Mouse (Mus musculus): ENCODE measurements at regions not wholly inside any gene's neighbourhood (a gene's known extent, or its start where the extent isn't known, plus 50 kb on each side); places are given as distances from the start of the nearest gene placed in this dataset.

DNA sequence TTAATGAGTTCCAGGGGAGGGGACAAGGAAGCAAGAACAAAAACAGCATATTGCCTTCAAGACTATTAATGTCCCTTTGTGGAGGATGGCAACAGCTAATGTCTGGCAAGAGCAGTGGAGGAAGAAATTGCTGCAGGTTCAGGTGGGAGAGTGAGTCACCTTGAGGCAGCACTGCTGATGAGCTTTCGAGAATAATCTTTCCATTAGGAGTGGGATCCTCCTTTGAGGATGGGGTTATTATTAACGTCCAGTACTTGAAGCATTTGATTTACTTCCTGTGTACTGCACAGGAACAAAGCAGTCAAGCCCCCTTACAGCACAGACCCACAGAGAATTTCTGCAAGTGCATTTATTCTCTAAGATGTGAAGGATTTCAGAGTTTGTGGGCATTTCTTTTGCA lies 671.2 kb upstream of the Stxbp6 start:
- H3K79me2 ChIP-seq (ENCODE audit: control insufficient read depth, insufficient read depth), result no peaks in the 10 kb centered on the region
- no peak overlapping the region for H3K4me3 ChIP-seq
- H3K27me3 ChIP-seq (ENCODE audit: control insufficient read depth, insufficient read depth, insufficient read length), result no peaks in the 10 kb centered on the region
- no peak overlapping the region for H3ac ChIP-seq (ENCODE audit: control insufficient read depth, insufficient read length)
- no peaks in the 10 kb centered on the region for H3K36me3 ChIP-seq (ENCODE audit: control insufficient read depth, insufficient read depth)
- no peak overlapping the region for H3K4me2 ChIP-seq (ENCODE audit: low read depth)
- TF ChIP-seq USF1 (IDR thresholded peaks at IDR 0.05; ENCODE audit: low read depth) (no peak), POLR2AphosphoS2 (IDR thresholded peaks at IDR 0.05; ENCODE audit: insufficient read length, low read depth) (no peak), E2F4 (IDR thresholded peaks at IDR 0.05; ENCODE audit: insufficient read depth) (no peak), POLR2A (IDR thresholded peaks at IDR 0.05; ENCODE audit: insufficient read length, low read depth) (no peak), REST (IDR thresholded peaks at IDR 0.05; ENCODE audit: insufficient read depth, insufficient read length) (no peak), TCF3 (IDR thresholded peaks at IDR 0.05; ENCODE audit: insufficient read length, low read depth) (no peak), MAX (IDR thresholded peaks at IDR 0.05; ENCODE audit: low read depth) (no peak), CEBPB (IDR thresholded peaks at IDR 0.05; ENCODE audit: insufficient read depth, poor library complexity, severe bottlenecking) (no peak), MYOD1 (IDR thresholded peaks at IDR 0.05; ENCODE audit: control insufficient read depth in 1 of 3, insufficient read length in 2 of 3, low read depth in 2 of 3) (no peak), TCF12 (IDR thresholded peaks at IDR 0.05; ENCODE audit: insufficient read depth, poor library complexity, severe bottlenecking) (no peak), SRF (IDR thresholded peaks at IDR 0.05; ENCODE audit: control insufficient read depth, insufficient read length, low read depth) (no peak), MYOG (IDR thresholded peaks at IDR 0.05; ENCODE audit: control insufficient read depth in 1 of 3, insufficient read depth in 1 of 3, insufficient read length in 2 of 3, low read depth in 2 of 3) (no peak)

DNA sequence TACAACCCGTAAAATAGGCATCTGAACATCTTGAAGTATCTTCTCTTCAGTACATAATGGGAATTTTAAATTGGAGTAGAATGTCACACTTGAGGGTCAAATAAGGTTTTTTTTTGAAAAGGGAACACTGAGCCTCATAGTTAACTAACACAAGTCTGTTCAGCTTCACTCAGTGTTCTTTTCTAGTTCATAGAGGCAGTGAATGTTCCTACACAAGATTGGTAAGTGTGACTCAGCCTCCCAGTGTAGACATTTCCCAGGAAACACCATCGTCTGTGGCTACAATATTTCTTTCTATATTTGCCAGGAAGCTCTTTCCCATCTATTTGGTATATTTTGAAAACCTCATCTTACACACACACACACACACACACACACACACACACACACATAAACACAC lies 670.1 kb upstream of the Stxbp6 start:
- no peak overlapping the region for H3K4me2 ChIP-seq (ENCODE audit: low read depth)
- H3K36me3 ChIP-seq (ENCODE audit: control insufficient read depth, insufficient read depth), result no peaks in the 10 kb centered on the region
- no peak for TF ChIP-seq USF1 (IDR thresholded peaks at IDR 0.05; ENCODE audit: low read depth)
- TF ChIP-seq POLR2A (IDR thresholded peaks at IDR 0.05; ENCODE audit: insufficient read length, low read depth), result no peak
- TF ChIP-seq MAX (IDR thresholded peaks at IDR 0.05; ENCODE audit: low read depth), result no peak
- TF ChIP-seq TCF12 (IDR thresholded peaks at IDR 0.05; ENCODE audit: insufficient read depth, poor library complexity, severe bottlenecking), result no peak
- TF ChIP-seq MYOD1 (IDR thresholded peaks at IDR 0.05; ENCODE audit: control insufficient read depth in 1 of 3, insufficient read length in 2 of 3, low read depth in 2 of 3), result no peak
- no peak for TF ChIP-seq TCF3 (IDR thresholded peaks at IDR 0.05; ENCODE audit: insufficient read length, low read depth)
- no peak for TF ChIP-seq SRF (IDR thresholded peaks at IDR 0.05; ENCODE audit: control insufficient read depth, insufficient read length, low read depth)
- TF ChIP-seq MYOG (IDR thresholded peaks at IDR 0.05; ENCODE audit: control insufficient read depth in 1 of 3, insufficient read depth in 1 of 3, insufficient read length in 2 of 3, low read depth in 2 of 3), result no peak
- no peak for TF ChIP-seq POLR2AphosphoS2 (IDR thresholded peaks at IDR 0.05; ENCODE audit: insufficient read length, low read depth)
- TF ChIP-seq E2F4 (IDR thresholded peaks at IDR 0.05; ENCODE audit: insufficient read depth), result no peak
- no peak for TF ChIP-seq CEBPB (IDR thresholded peaks at IDR 0.05; ENCODE audit: insufficient read depth, poor library complexity, severe bottlenecking)
- no peak for TF ChIP-seq REST (IDR thresholded peaks at IDR 0.05; ENCODE audit: insufficient read depth, insufficient read length)
- H3ac ChIP-seq (ENCODE audit: control insufficient read depth, insufficient read length), result no peak overlapping the region
- no peaks in the 10 kb centered on the region for H3K27me3 ChIP-seq (ENCODE audit: control insufficient read depth, insufficient read depth, insufficient read length)
- no peak overlapping the region for H3K4me3 ChIP-seq
- no peaks in the 10 kb centered on the region for H3K79me2 ChIP-seq (ENCODE audit: control insufficient read depth, insufficient read depth)

DNA sequence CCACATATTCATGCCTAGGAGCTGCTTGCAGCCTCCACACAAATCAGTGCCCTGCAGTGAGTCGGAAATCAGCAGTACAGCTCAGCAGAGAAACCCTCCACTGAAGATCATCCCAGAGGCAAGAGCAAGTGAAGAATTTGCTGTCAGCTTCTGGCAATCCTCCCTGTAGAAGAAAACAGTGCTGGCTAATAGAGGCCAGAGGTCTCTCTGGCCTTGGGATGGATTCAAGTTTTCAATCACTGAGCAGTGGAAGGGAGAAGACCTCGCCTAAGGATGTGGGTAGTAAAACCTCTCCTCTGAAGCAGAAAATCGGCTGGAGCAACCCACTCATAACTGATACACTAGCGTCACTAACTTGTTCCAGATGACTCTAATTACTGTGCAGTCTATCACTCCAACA lies 659.2 kb upstream of the Stxbp6 start:
- H3ac ChIP-seq (ENCODE audit: control insufficient read depth, insufficient read length), result no peak overlapping the region
- no peaks in the 10 kb centered on the region for H3K36me3 ChIP-seq (ENCODE audit: control insufficient read depth, insufficient read depth)
- TF ChIP-seq MYOG (IDR thresholded peaks at IDR 0.05; ENCODE audit: control insufficient read depth in 1 of 3, insufficient read depth in 1 of 3, insufficient read length in 2 of 3, low read depth in 2 of 3), result no peak
- TF ChIP-seq TCF12 (IDR thresholded peaks at IDR 0.05; ENCODE audit: insufficient read depth, poor library complexity, severe bottlenecking), result no peak
- no peak for TF ChIP-seq USF1 (IDR thresholded peaks at IDR 0.05; ENCODE audit: low read depth)
- H3K4me3 ChIP-seq, result no peak overlapping the region
- no peak overlapping the region for H3K4me2 ChIP-seq (ENCODE audit: low read depth)
- H3K79me2 ChIP-seq (ENCODE audit: control insufficient read depth, insufficient read depth), result no peaks in the 10 kb centered on the region
- H3K27me3 ChIP-seq (ENCODE audit: control insufficient read depth, insufficient read depth, insufficient read length), result no peaks in the 10 kb centered on the region

- Histone ChIP-seq H3K27me3 (ENCODE audit: control insufficient read depth, insufficient read depth, insufficient read length) (no peaks in the 10 kb centered on the region), H3K4me2 (ENCODE audit: low read depth) (no peak overlapping the region), H3K79me2 (ENCODE audit: control insufficient read depth, insufficient read depth) (no peaks in the 10 kb centered on the region), H3K36me3 (ENCODE audit: control insufficient read depth, insufficient read depth) (no peaks in the 10 kb centered on the region), H3K4me3 (no peak overlapping the region), H3ac (ENCODE audit: control insufficient read depth, insufficient read length) (no peak overlapping the region)
- TF ChIP-seq POLR2AphosphoS2 (IDR thresholded peaks at IDR 0.05; ENCODE audit: insufficient read length, low read depth) (no peak), POLR2A (IDR thresholded peaks at IDR 0.05; ENCODE audit: insufficient read length, low read depth) (no peak), TCF3 (IDR thresholded peaks at IDR 0.05; ENCODE audit: insufficient read length, low read depth) (no peak), MYOG (IDR thresholded peaks at IDR 0.05; ENCODE audit: control insufficient read depth in 1 of 3, insufficient read depth in 1 of 3, insufficient read length in 2 of 3, low read depth in 2 of 3) (no peak), E2F4 (IDR thresholded peaks at IDR 0.05; ENCODE audit: insufficient read depth) (no peak), USF1 (IDR thresholded peaks at IDR 0.05; ENCODE audit: low read depth) (no peak), REST (IDR thresholded peaks at IDR 0.05; ENCODE audit: insufficient read depth, insufficient read length) (no peak), MAX (IDR thresholded peaks at IDR 0.05; ENCODE audit: low read depth) (no peak), CEBPB (IDR thresholded peaks at IDR 0.05; ENCODE audit: insufficient read depth, poor library complexity, severe bottlenecking) (no peak), SRF (IDR thresholded peaks at IDR 0.05; ENCODE audit: control insufficient read depth, insufficient read length, low read depth) (no peak), TCF12 (IDR thresholded peaks at IDR 0.05; ENCODE audit: insufficient read depth, poor library complexity, severe bottlenecking) (no peak), MYOD1 (IDR thresholded peaks at IDR 0.05; ENCODE audit: control insufficient read depth in 1 of 3, insufficient read length in 2 of 3, low read depth in 2 of 3) (no peak)
Observed at GRCm38 (mm10) chr12:45724565-45725370, 650.3 kb upstream of the Stxbp6 start.

All from myocyte (in vitro differentiated cells).